Mouse (Mus musculus) stomach, embryonic 16.5 days (tissue): ENCODE data around the gene Aldh5a1. TPM values are rescaled to one million over a fixed set of nuclear protein-coding genes. Genes with fewer than 3 reads are reported as not detected.

Experiments used
- ATAC-seq: fragments of 200-750 bp; cut with Nextera tagmentation; 2 replicates; pipeline ENCODE4 v1.8.0; 2017; ENCODE audit warnings: moderate number of reproducible peaks, moderate TSS enrichment; ENCODE audit not compliant: insufficient read depth, low FRiP score
- H3K27ac ChIP-seq: fragments of 300-500 bp; sonication (generic); 2 replicates; pipeline ENCODE4 v1.5.1; 2014; ENCODE audit warnings: low read length
- H3K27me3 ChIP-seq: fragments of 300-500 bp; sonication (generic); 2 replicates; pipeline ENCODE4 v1.6.1; 2014; ENCODE audit warnings: low read length, control low read depth, mixed read lengths; ENCODE audit not compliant: control insufficient read depth, insufficient read depth
- H3K36me3 ChIP-seq: fragments of 300-500 bp; sonication (generic); 2 replicates; pipeline ENCODE4 v1.6.1; 2014; ENCODE audit warnings: low read length; ENCODE audit not compliant: control insufficient read depth, insufficient read depth
- H3K4me1 ChIP-seq: fragments of 300-500 bp; sonication (generic); 2 replicates; pipeline ENCODE4 v1.6.1; 2014; ENCODE audit warnings: low read length, control low read depth, mixed read lengths; ENCODE audit not compliant: control insufficient read depth, insufficient read depth
- H3K4me2 ChIP-seq: fragments of 300-500 bp; sonication (generic); 2 replicates; pipeline ENCODE4 v1.6.1; 2014; ENCODE audit warnings: low read depth, low read length, mixed read lengths
- H3K4me3 ChIP-seq: fragments of 300-500 bp; sonication (generic); replicated peaks from 2 replicates; pipeline ENCODE4 v1.5.1; 2014; ENCODE audit warnings: mild to moderate bottlenecking, low read length
- H3K9ac ChIP-seq: fragments of 300-500 bp; sonication (generic); 2 replicates; pipeline ENCODE4 v1.6.1; 2014; ENCODE audit warnings: low read length
- H3K9me3 ChIP-seq: fragments of 300-500 bp; sonication (generic); replicated peaks from 2 replicates; pipeline ENCODE4 v1.6.1; 2016; ENCODE audit warnings: low read length, control low read depth; ENCODE audit not compliant: control insufficient read depth
- WGBS: fragments of 180-500 bp; shearing (Covaris S2); extraction: QIAGEN DNeasy Blood & Tissue Kit; methylation state at CpG from one replicate; pipeline ENCODE4 v1.1.7; 2014; 5-methylcytosine and 5-hydroxymethylcytosine counted together
- polyA plus RNA-seq: library from polyadenylated mRNA; unstranded; fragments of >200 nt; fragmentation: Nextera tagmentation; extraction: Ambion mirVana; gene quantifications from 2 replicates; pipeline ENCODE4 v1.2.1, GENCODE M21; 2015

The Aldh5a1 gene
- polyA plus RNA-seq, 1 experiment from 2014 or later = 7.6 TPM

- ATAC-seq = no peak
- WGBS = 43% methylated on average over 9 of the region's 9 CpGs
- H3K4me3 ChIP-seq = no peak overlapping the region
Observed at GRCm38 (mm10) chr13:24866430-24867402, 70.7 kb downstream of the Aldh5a1 start.

GRCm38 (mm10) chr13:24862520-24862919 is 74.9 kb downstream of the Aldh5a1 start:
- no peaks in the 10 kb centered on the region for H3K27me3 ChIP-seq
- no peak for ATAC-seq
- H3K4me1 ChIP-seq = no peaks in the 10 kb centered on the region; the same call in 1 of the 2 replicates
- H3K36me3 ChIP-seq = no peaks in the 10 kb centered on the region
- H3K4me2 ChIP-seq = no peak overlapping the region
- no peak overlapping the region for H3K4me3 ChIP-seq
- 57% methylated on average over 7 of the region's 7 CpGs for WGBS
- H3K9me3 ChIP-seq = no peaks in the 10 kb centered on the region
- no peak overlapping the region for H3K27ac ChIP-seq
- H3K9ac ChIP-seq = no peak overlapping the region

More at GRCm38 (mm10) chr13:24866430-24867402, 70.7 kb downstream of the Aldh5a1 start:
- Histone ChIP-seq H3K36me3 (no peaks in the 10 kb centered on the region), H3K9me3 (no peaks in the 10 kb centered on the region), H3K4me2 (no peak overlapping the region), H3K27ac (no peak overlapping the region), H3K9ac (no peak overlapping the region), H3K27me3 (no peaks in the 10 kb centered on the region), H3K4me1 (no peaks in the 10 kb centered on the region; the same call in 1 of the 2 replicates)

- Histone ChIP-seq H3K4me3 (no peak overlapping the region), H3K4me2 (no peak overlapping the region), H3K27me3 (no peaks in the 10 kb centered on the region), H3K9ac (no peak overlapping the region), H3K27ac (no peak overlapping the region), H3K9me3 (no peaks in the 10 kb centered on the region), H3K36me3 (no peaks in the 10 kb centered on the region), H3K4me1 (no peaks in the 10 kb centered on the region; the same call in 1 of the 2 replicates)
- ATAC-seq = no peak
- 50% methylated on average over 7 of the region's 7 CpGs for WGBS
Observed at GRCm38 (mm10) chr13:24862021-24862420, 75.4 kb downstream of the Aldh5a1 start.

GRCm38 (mm10) chr13:24861084-24861483 is 76.4 kb downstream of the Aldh5a1 start:
- no peak overlapping the region for H3K9ac ChIP-seq
- H3K27ac ChIP-seq = no peak overlapping the region
- no peak overlapping the region for H3K4me3 ChIP-seq
- no peaks in the 10 kb centered on the region for H3K9me3 ChIP-seq
- H3K4me2 ChIP-seq = no peak overlapping the region
- H3K36me3 ChIP-seq = no peaks in the 10 kb centered on the region
- H3K27me3 ChIP-seq = no peaks in the 10 kb centered on the region
- 68% methylated on average over 12 of the region's 12 CpGs for WGBS
- H3K4me1 ChIP-seq = no peaks in the 10 kb centered on the region; the same call in 1 of the 2 replicates
- no peak for ATAC-seq

GRCm38 (mm10) chr13:24859115-24859514 is 78.3 kb downstream of the Aldh5a1 start:
- ATAC-seq = no peak
- Histone ChIP-seq H3K27me3 (no peaks in the 10 kb centered on the region), H3K9me3 (no peaks in the 10 kb centered on the region), H3K27ac (no peak overlapping the region), H3K9ac (no peak overlapping the region), H3K4me3 (no peak overlapping the region), H3K4me1 (no peaks in the 10 kb centered on the region; the same call in 1 of the 2 replicates), H3K4me2 (no peak overlapping the region), H3K36me3 (no peaks in the 10 kb centered on the region)

Other genes starting within 250 kb of the Aldh5a1 start
- gene Armh2, start 196.4 kb downstream of the Aldh5a1 start, polyA plus RNA-seq = not detected in 2 replicates
- 76.2 and 84.9 TPM in 2 replicates for gene Gmnn, start 175.7 kb downstream of the Aldh5a1 start, polyA plus RNA-seq
- 14.1 and 15.2 TPM in 2 replicates for gene BC005537, start 136.0 kb downstream of the Aldh5a1 start, polyA plus RNA-seq
- 91.6 and 93.4 TPM in 2 replicates for gene Acot13, start 106.1 kb downstream of the Aldh5a1 start, polyA plus RNA-seq
- gene Tdp2, start 106.0 kb downstream of the Aldh5a1 start, polyA plus RNA-seq = 39.5 and 42.2 TPM in 2 replicates
- gene D130043K22Rik, start 92.5 kb downstream of the Aldh5a1 start, polyA plus RNA-seq = 0.50 and 0.63 TPM in 2 replicates
- gene Gpld1, start 5.5 kb upstream of the Aldh5a1 start, polyA plus RNA-seq = 4.0 and 5.0 TPM in 2 replicates
- gene Mrs2, start 82.7 kb upstream of the Aldh5a1 start, polyA plus RNA-seq = 14.3 and 15.3 TPM in 2 replicates
- 0.95 and 1.3 TPM in 2 replicates for gene Dcdc2a, start 118.3 kb upstream of the Aldh5a1 start, polyA plus RNA-seq